Mouse (Mus musculus): ENCODE data around the gene Sass6.

Gene Sass6

GRCm38 (mm10) chr3:116635799-116636198, 41.0 kb downstream of the Sass6 start:
- no peaks in the 10 kb centered on the region for H3K27me3 ChIP-seq (ENCODE audit: insufficient read depth, low read length)
- peaks cover 97% of the 10 kb centered on the region for H3K36me3 ChIP-seq (ENCODE audit: insufficient read depth, low read length)
- H3K4me1 ChIP-seq (replicated peaks; ENCODE audit: low read depth, low read length), result peaks cover 56% of the 10 kb centered on the region
- no peak for TF ChIP-seq POU5F1 (IDR thresholded peaks at IDR 0.05; ENCODE audit: borderline replicate concordance, low read length)
- no peak for TF ChIP-seq CTCF (conservative IDR thresholded peaks at IDR 0.05; ENCODE audit: low read length)
- TF ChIP-seq NANOG (IDR thresholded peaks at IDR 0.05; ENCODE audit: borderline replicate concordance, low read length), result no peak
- H3K9me3 ChIP-seq (ENCODE audit: low read length), result no peaks in the 10 kb centered on the region
- H3K4me3 ChIP-seq (replicated peaks; ENCODE audit: low read length), result no peak overlapping the region

- Histone ChIP-seq H3K9me3 (ENCODE audit: low read length) (no peaks in the 10 kb centered on the region), H3K4me3 (replicated peaks; ENCODE audit: low read length) (no peak overlapping the region), H3K4me1 (replicated peaks; ENCODE audit: low read depth, low read length) (peaks cover 76% of the 10 kb centered on the region), H3K27me3 (ENCODE audit: insufficient read depth, low read length) (no peaks in the 10 kb centered on the region), H3K36me3 (ENCODE audit: insufficient read depth, low read length) (peaks cover 100% of the 10 kb centered on the region)
- TF ChIP-seq CTCF (conservative IDR thresholded peaks at IDR 0.05; ENCODE audit: low read length) (no peak), POU5F1 (IDR thresholded peaks at IDR 0.05; ENCODE audit: borderline replicate concordance, low read length) (no peak), NANOG (IDR thresholded peaks at IDR 0.05; ENCODE audit: borderline replicate concordance, low read length) (no peak)
These were observed 43.1 kb downstream of the Sass6 start for GRCm38 (mm10) chr3:116637693-116638476.

- Histone ChIP-seq H3K4me1 (replicated peaks; ENCODE audit: low read depth, low read length) (peaks cover 82% of the 10 kb centered on the region), H3K9me3 (ENCODE audit: low read length) (no peaks in the 10 kb centered on the region)
- no peak for TF ChIP-seq CTCF (conservative IDR thresholded peaks at IDR 0.05; ENCODE audit: low read length)
- TF ChIP-seq NANOG (IDR thresholded peaks at IDR 0.05; ENCODE audit: borderline replicate concordance, low read length), result no peak
- no peak for TF ChIP-seq POU5F1 (IDR thresholded peaks at IDR 0.05; ENCODE audit: borderline replicate concordance, low read length)
These were observed 43.8 kb downstream of the Sass6 start for GRCm38 (mm10) chr3:116638572-116638971.

GRCm38 (mm10) chr3:116640024-116640423, 45.2 kb downstream of the Sass6 start:
- Histone ChIP-seq H3K36me3 (ENCODE audit: insufficient read depth, low read length) (peaks cover 100% of the 10 kb centered on the region), H3K4me1 (replicated peaks; ENCODE audit: low read depth, low read length) (peaks cover 88% of the 10 kb centered on the region), H3K27me3 (ENCODE audit: insufficient read depth, low read length) (no peaks in the 10 kb centered on the region), H3K9me3 (ENCODE audit: low read length) (no peaks in the 10 kb centered on the region), H3K4me3 (replicated peaks; ENCODE audit: low read length) (no peak overlapping the region)
- TF ChIP-seq POU5F1 (IDR thresholded peaks at IDR 0.05; ENCODE audit: borderline replicate concordance, low read length) (no peak), NANOG (IDR thresholded peaks at IDR 0.05; ENCODE audit: borderline replicate concordance, low read length) (no peak), CTCF (conservative IDR thresholded peaks at IDR 0.05; ENCODE audit: low read length) (no peak)

More at GRCm38 (mm10) chr3:116638572-116638971, 43.8 kb downstream of the Sass6 start:
- peaks cover 100% of the 10 kb centered on the region for H3K36me3 ChIP-seq (ENCODE audit: insufficient read depth, low read length)
- no peaks in the 10 kb centered on the region for H3K27me3 ChIP-seq (ENCODE audit: insufficient read depth, low read length)
- H3K4me3 ChIP-seq (replicated peaks; ENCODE audit: low read length), result no peak overlapping the region

GRCm38 (mm10) chr3:116641811-116642371, 47.1 kb downstream of the Sass6 start:
- TF ChIP-seq CTCF (conservative IDR thresholded peaks at IDR 0.05; ENCODE audit: low read length) (no peak), NANOG (IDR thresholded peaks at IDR 0.05; ENCODE audit: borderline replicate concordance, low read length) (no peak), POU5F1 (IDR thresholded peaks at IDR 0.05; ENCODE audit: borderline replicate concordance, low read length) (no peak)
- H3K36me3 ChIP-seq (ENCODE audit: insufficient read depth, low read length), result peaks cover 100% of the 10 kb centered on the region
- no peak overlapping the region for H3K4me3 ChIP-seq (replicated peaks; ENCODE audit: low read length)
- no peaks in the 10 kb centered on the region for H3K27me3 ChIP-seq (ENCODE audit: insufficient read depth, low read length)
- no peaks in the 10 kb centered on the region for H3K9me3 ChIP-seq (ENCODE audit: low read length)
- peaks cover 75% of the 10 kb centered on the region for H3K4me1 ChIP-seq (replicated peaks; ENCODE audit: low read depth, low read length)

GRCm38 (mm10) chr3:116642373-116642772, 47.6 kb downstream of the Sass6 start:
- no peaks in the 10 kb centered on the region for H3K27me3 ChIP-seq (ENCODE audit: insufficient read depth, low read length)
- TF ChIP-seq NANOG (IDR thresholded peaks at IDR 0.05; ENCODE audit: borderline replicate concordance, low read length) (no peak), CTCF (conservative IDR thresholded peaks at IDR 0.05; ENCODE audit: low read length) (no peak), POU5F1 (IDR thresholded peaks at IDR 0.05; ENCODE audit: borderline replicate concordance, low read length) (no peak)
- H3K4me3 ChIP-seq (replicated peaks; ENCODE audit: low read length), result no peak overlapping the region
- peaks cover 100% of the 10 kb centered on the region for H3K36me3 ChIP-seq (ENCODE audit: insufficient read depth, low read length)
- no peaks in the 10 kb centered on the region for H3K9me3 ChIP-seq (ENCODE audit: low read length)
- peaks cover 71% of the 10 kb centered on the region for H3K4me1 ChIP-seq (replicated peaks; ENCODE audit: low read depth, low read length)

- Histone ChIP-seq H3K4me1 (replicated peaks; ENCODE audit: low read depth, low read length) (peaks cover 60% of the 10 kb centered on the region), H3K4me3 (replicated peaks; ENCODE audit: low read length) (no peak overlapping the region), H3K27me3 (ENCODE audit: insufficient read depth, low read length) (no peaks in the 10 kb centered on the region), H3K9me3 (ENCODE audit: low read length) (no peaks in the 10 kb centered on the region), H3K36me3 (ENCODE audit: insufficient read depth, low read length) (peaks cover 97% of the 10 kb centered on the region)
- no peak for TF ChIP-seq NANOG (IDR thresholded peaks at IDR 0.05; ENCODE audit: borderline replicate concordance, low read length)
- TF ChIP-seq CTCF (conservative IDR thresholded peaks at IDR 0.05; ENCODE audit: low read length), result no peak
- TF ChIP-seq POU5F1 (IDR thresholded peaks at IDR 0.05; ENCODE audit: borderline replicate concordance, low read length), result no peak
These were observed 51.6 kb downstream of the Sass6 start for GRCm38 (mm10) chr3:116646387-116646786.

GRCm38 (mm10) chr3:116648805-116649204, 54.0 kb downstream of the Sass6 start:
- peaks cover 60% of the 10 kb centered on the region for H3K4me1 ChIP-seq (replicated peaks; ENCODE audit: low read depth, low read length)
- H3K36me3 ChIP-seq (ENCODE audit: insufficient read depth, low read length), result peaks cover 86% of the 10 kb centered on the region
- H3K4me3 ChIP-seq (replicated peaks; ENCODE audit: low read length), result no peak overlapping the region
- no peaks in the 10 kb centered on the region for H3K9me3 ChIP-seq (ENCODE audit: low read length)
- H3K27me3 ChIP-seq (ENCODE audit: insufficient read depth, low read length), result no peaks in the 10 kb centered on the region
- TF ChIP-seq POU5F1 (IDR thresholded peaks at IDR 0.05; ENCODE audit: borderline replicate concordance, low read length) (no peak), CTCF (conservative IDR thresholded peaks at IDR 0.05; ENCODE audit: low read length) (no peak), NANOG (IDR thresholded peaks at IDR 0.05; ENCODE audit: borderline replicate concordance, low read length) (no peak)
